Mouse (Mus musculus): Measurements from ENCODE around the gene Fgf9. TPM values are rescaled to one million over a fixed set of nuclear protein-coding genes. Genes with fewer than 3 reads are reported as not detected.

The Fgf9 gene
- polyA plus RNA-seq, 1 experiment from 2014 or later: 9.5 TPM

DNA sequence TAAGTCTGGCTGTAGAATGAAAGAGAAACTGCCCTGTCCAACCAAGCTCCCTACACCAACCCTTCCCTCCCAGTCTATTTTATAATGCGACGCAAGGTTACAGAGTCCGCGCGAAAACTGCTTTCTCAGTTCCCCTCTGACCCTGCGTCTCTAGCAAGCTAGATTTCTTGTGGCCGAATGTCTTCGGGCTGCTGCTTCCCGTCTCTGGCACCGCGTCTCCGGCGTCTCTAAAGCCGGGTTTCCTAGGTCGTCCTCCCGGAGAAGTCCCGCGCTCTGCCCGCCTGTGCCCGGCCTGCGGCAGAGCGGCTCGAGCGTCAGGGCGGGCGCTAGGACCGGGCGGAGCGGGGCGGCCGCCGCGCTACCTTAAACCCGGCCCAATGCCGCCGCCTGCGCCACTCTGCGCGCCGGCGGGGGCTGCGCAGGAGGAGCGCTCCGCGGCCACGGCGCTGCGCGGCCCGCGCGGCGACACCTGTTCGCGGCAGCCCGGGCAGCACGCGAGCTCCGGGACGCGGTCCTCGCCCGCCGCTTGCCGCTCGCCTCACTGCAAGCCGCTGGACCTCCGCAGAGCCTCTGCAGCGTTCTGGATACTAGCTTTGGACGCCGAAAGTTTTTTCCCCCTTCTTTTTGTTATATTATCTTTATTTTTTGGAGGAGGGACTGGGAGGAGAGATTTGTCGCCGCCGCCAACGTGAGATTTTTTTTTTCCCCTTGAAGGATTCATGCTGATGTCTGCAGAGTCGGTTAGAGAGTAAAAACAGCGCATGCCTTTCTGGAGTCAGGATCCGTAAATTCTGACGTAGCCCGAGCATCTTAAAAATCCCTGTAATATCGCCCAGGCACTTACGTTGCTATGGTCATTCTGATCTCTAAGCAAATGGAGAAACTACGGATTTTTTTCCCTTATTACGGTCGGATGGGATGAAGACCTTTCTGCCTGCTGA lies 1.8 kb downstream of the Fgf9 start:
- peak overlapping the region; percentile 79 for H3K27ac ChIP-seq (ENCODE audit: low read length)
- H3K36me3 ChIP-seq (ENCODE audit: control insufficient read depth, insufficient read depth, low read length): no peaks in the 10 kb centered on the region
- no peaks in the 10 kb centered on the region for H3K9me3 ChIP-seq (replicated peaks; ENCODE audit: control insufficient read depth, low read length)
- under 1% methylated on average over 82 of the region's 85 CpGs for WGBS
- peak; percentile 85 for ATAC-seq (ENCODE audit: insufficient read depth, low FRiP score)
- H3K4me2 ChIP-seq (ENCODE audit: low read depth, low read length): peak overlapping the region; percentile 91
- peaks cover 20% of the 10 kb centered on the region for H3K4me1 ChIP-seq (ENCODE audit: control insufficient read depth, insufficient read depth, low read length)
- peaks cover 33% of the 10 kb centered on the region for H3K27me3 ChIP-seq (ENCODE audit: control insufficient read depth, insufficient read depth, low read length)
- H3K4me3 ChIP-seq (replicated peaks; ENCODE audit: low read length): peak overlapping the region; percentile 67
- peak overlapping the region; percentile 80 for H3K9ac ChIP-seq (ENCODE audit: low read length)

GRCm38 (mm10) chr14:58072771-58073501 lies 2.6 kb downstream of the Fgf9 start:
- H3K9ac ChIP-seq (ENCODE audit: low read length): peak overlapping the region; percentile 80
- H3K4me2 ChIP-seq (ENCODE audit: low read depth, low read length): peak overlapping the region; percentile 91
- no peaks in the 10 kb centered on the region for H3K9me3 ChIP-seq (replicated peaks; ENCODE audit: control insufficient read depth, low read length)
- H3K27ac ChIP-seq (ENCODE audit: low read length): no peak overlapping the region
- peaks cover 20% of the 10 kb centered on the region for H3K4me1 ChIP-seq (ENCODE audit: control insufficient read depth, insufficient read depth, low read length)
- H3K27me3 ChIP-seq (ENCODE audit: control insufficient read depth, insufficient read depth, low read length): peaks cover 41% of the 10 kb centered on the region
- no peak for ATAC-seq (ENCODE audit: insufficient read depth, low FRiP score)
- no peaks in the 10 kb centered on the region for H3K36me3 ChIP-seq (ENCODE audit: control insufficient read depth, insufficient read depth, low read length)
- H3K4me3 ChIP-seq (replicated peaks; ENCODE audit: low read length): peak overlapping the region; percentile 67
- under 1% methylated on average over 29 of the region's 29 CpGs for WGBS

DNA sequence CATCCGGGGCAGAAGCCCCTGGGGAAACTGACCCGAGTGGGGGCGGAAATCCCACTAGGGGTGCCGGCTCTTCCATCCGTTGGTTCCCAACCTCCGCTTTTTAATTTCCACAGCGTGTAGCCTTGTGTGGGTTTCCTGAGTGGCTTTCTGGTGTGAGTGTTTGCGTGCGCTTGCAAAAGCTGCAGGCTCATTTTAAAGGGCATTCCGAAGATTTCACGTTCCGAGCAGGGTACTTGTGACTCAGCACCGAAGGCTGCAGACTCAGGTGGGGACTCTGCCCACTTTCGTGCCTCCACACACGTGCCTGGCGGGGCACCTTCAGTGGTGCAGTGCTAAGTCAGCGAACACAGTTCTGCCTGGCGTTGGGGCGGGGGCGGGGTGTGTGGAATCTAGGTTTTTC lies 3.6 kb downstream of the Fgf9 start:
- ATAC-seq (ENCODE audit: insufficient read depth, low FRiP score): no peak
- Histone ChIP-seq H3K9me3 (replicated peaks; ENCODE audit: control insufficient read depth, low read length) (no peaks in the 10 kb centered on the region), H3K4me3 (replicated peaks; ENCODE audit: low read length) (peak overlapping the region; percentile 67), H3K27ac (ENCODE audit: low read length) (no peak overlapping the region; the same call in 1 of the 2 replicates), H3K4me2 (ENCODE audit: low read depth, low read length) (peak overlapping the region; percentile 91), H3K9ac (ENCODE audit: low read length) (peak overlapping the region; percentile 55), H3K4me1 (ENCODE audit: control insufficient read depth, insufficient read depth, low read length) (peaks cover 20% of the 10 kb centered on the region), H3K36me3 (ENCODE audit: control insufficient read depth, insufficient read depth, low read length) (no peaks in the 10 kb centered on the region), H3K27me3 (ENCODE audit: control insufficient read depth, insufficient read depth, low read length) (peaks cover 45% of the 10 kb centered on the region)
- WGBS: 2% methylated on average over 20 of the region's 20 CpGs

DNA sequence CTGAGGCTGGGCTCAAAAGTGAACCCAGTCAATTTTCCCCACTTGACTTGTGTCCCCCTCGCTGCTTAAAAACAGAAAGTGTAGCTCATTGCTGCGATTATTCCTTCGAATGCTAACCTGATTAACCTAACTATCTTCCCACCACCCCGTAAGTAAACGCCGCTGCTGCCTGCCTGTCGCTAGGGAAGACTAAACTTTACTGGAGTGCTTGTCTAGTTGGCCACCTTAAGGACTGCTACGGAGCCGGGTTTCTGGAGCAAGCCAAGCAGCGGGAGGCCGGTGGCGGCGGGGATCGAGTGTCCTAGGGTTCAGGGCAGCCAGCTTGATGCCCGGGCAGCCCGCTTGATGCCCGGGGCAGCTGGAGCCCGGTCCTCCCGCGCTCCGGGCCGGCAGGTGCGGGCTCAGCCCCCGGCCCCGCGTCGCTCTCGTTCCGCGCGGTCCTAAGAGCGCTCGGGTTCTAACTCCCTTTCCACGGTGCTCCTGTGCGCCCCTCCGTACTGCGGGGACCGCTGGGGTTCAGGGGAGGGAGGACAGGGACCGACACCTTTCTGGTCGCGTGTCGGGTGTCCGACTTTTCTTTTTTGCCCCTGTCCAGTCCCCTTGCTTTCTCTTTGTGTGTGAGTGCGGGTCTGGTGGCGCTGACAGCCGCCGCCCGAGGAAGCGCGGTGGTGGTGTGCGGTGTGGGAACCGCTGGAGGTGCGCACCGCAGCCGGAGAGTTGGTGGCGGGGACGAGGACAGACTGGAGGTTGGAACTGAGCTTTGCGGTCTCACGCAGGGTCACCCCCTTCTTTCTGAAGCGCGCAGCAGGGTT lies 4.5 kb downstream of the Fgf9 start:
- Histone ChIP-seq H3K9ac (ENCODE audit: low read length) (peak overlapping the region; percentile 73), H3K9me3 (replicated peaks; ENCODE audit: control insufficient read depth, low read length) (no peaks in the 10 kb centered on the region), H3K27me3 (ENCODE audit: control insufficient read depth, insufficient read depth, low read length) (peaks cover 42% of the 10 kb centered on the region), H3K36me3 (ENCODE audit: control insufficient read depth, insufficient read depth, low read length) (no peaks in the 10 kb centered on the region), H3K27ac (ENCODE audit: low read length) (peak overlapping the region; percentile 62), H3K4me2 (ENCODE audit: low read depth, low read length) (peak overlapping the region; percentile 91), H3K4me1 (ENCODE audit: control insufficient read depth, insufficient read depth, low read length) (peaks cover 20% of the 10 kb centered on the region), H3K4me3 (replicated peaks; ENCODE audit: low read length) (peak overlapping the region; percentile 67)
- no peak for ATAC-seq (ENCODE audit: insufficient read depth, low FRiP score)
- WGBS: under 1% methylated on average over 60 of the region's 61 CpGs

GRCm38 (mm10) chr14:58075433-58076029 lies 5.2 kb downstream of the Fgf9 start:
- Histone ChIP-seq H3K36me3 (ENCODE audit: control insufficient read depth, insufficient read depth, low read length) (no peaks in the 10 kb centered on the region), H3K9me3 (replicated peaks; ENCODE audit: control insufficient read depth, low read length) (no peaks in the 10 kb centered on the region), H3K9ac (ENCODE audit: low read length) (peak overlapping the region; percentile 73), H3K27ac (ENCODE audit: low read length) (peak overlapping the region; percentile 76), H3K4me1 (ENCODE audit: control insufficient read depth, insufficient read depth, low read length) (peaks cover 18% of the 10 kb centered on the region), H3K27me3 (ENCODE audit: control insufficient read depth, insufficient read depth, low read length) (peaks cover 40% of the 10 kb centered on the region), H3K4me2 (ENCODE audit: low read depth, low read length) (peak overlapping the region; percentile 91), H3K4me3 (replicated peaks; ENCODE audit: low read length) (peak overlapping the region; percentile 67)
- WGBS: under 1% methylated on average over 31 of the region's 31 CpGs
- no peak for ATAC-seq (ENCODE audit: insufficient read depth, low FRiP score)

DNA sequence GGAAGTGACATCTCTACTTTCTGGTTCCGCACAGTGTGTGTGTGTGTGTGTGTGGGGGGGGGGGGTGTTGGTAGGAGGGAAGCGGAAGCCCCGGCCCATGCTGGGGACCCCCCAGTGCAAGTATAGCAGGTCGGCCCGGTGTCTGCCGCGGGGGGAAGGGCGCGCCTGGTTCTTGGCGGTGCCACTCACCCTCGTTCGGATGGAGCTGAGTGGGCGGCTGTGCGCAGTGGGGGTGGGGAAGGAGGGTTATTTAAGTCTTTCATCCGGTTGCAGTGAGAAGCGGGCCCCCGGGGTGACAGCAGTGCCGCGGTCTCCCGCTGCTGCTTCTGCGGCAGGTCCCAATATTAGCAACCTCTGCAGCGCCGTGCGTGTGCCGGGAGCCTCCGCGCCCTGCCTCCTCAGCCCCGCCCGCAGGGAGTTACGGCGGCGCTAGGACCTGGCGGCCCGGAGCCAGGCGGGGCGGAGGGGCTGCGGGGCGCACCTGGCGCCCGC lies 5.7 kb downstream of the Fgf9 start:
- Histone ChIP-seq H3K9ac (ENCODE audit: low read length) (peak overlapping the region; percentile 73), H3K4me3 (replicated peaks; ENCODE audit: low read length) (peak overlapping the region; percentile 67), H3K9me3 (replicated peaks; ENCODE audit: control insufficient read depth, low read length) (no peaks in the 10 kb centered on the region), H3K27me3 (ENCODE audit: control insufficient read depth, insufficient read depth, low read length) (peaks cover 40% of the 10 kb centered on the region), H3K27ac (ENCODE audit: low read length) (peak overlapping the region; percentile 76), H3K4me2 (ENCODE audit: low read depth, low read length) (peak overlapping the region; percentile 91), H3K4me1 (ENCODE audit: control insufficient read depth, insufficient read depth, low read length) (peaks cover 17% of the 10 kb centered on the region; the same call in 1 of the 2 replicates), H3K36me3 (ENCODE audit: control insufficient read depth, insufficient read depth, low read length) (no peaks in the 10 kb centered on the region)
- peak; percentile 75 for ATAC-seq (ENCODE audit: insufficient read depth, low FRiP score)
- WGBS: under 1% methylated on average over 39 of the region's 40 CpGs

DNA sequence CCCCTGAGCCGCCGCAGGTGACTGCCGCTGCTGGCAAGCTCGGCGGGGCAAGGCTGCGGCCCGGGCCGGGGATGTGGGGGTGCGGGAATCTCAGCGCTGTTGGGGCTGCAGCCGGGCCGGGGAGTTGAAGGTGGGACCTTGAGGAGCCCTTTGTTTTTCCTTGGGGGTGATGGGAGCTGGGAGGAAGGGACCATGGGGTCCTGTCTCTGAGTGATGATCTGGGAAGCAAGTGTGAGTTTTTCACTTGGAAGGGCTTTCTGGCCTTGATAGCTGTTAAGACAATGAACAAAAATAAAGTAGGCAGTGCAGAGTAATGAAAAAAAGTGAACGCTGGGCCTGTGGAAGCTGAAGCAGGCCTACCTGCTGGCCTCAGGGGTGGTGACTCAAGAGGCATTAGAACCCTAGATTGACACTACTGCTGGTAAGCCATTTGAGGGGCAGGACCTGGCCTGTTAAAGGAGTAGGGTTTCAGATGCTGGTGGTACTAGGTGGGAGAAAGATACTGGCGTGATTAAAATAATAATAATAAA lies 6.4 kb downstream of the Fgf9 start:
- Histone ChIP-seq H3K9me3 (replicated peaks; ENCODE audit: control insufficient read depth, low read length) (no peaks in the 10 kb centered on the region), H3K9ac (ENCODE audit: low read length) (peak overlapping the region; percentile 73), H3K27me3 (ENCODE audit: control insufficient read depth, insufficient read depth, low read length) (peaks cover 40% of the 10 kb centered on the region), H3K36me3 (ENCODE audit: control insufficient read depth, insufficient read depth, low read length) (no peaks in the 10 kb centered on the region), H3K4me2 (ENCODE audit: low read depth, low read length) (peak overlapping the region; percentile 91), H3K27ac (ENCODE audit: low read length) (peak overlapping the region; percentile 76), H3K4me3 (replicated peaks; ENCODE audit: low read length) (peak overlapping the region; percentile 67), H3K4me1 (ENCODE audit: control insufficient read depth, insufficient read depth, low read length) (peaks cover 14% of the 10 kb centered on the region; the same call in 1 of the 2 replicates)
- 9% methylated on average over 14 of the region's 14 CpGs for WGBS
- ATAC-seq (ENCODE audit: insufficient read depth, low FRiP score): no peak

DNA sequence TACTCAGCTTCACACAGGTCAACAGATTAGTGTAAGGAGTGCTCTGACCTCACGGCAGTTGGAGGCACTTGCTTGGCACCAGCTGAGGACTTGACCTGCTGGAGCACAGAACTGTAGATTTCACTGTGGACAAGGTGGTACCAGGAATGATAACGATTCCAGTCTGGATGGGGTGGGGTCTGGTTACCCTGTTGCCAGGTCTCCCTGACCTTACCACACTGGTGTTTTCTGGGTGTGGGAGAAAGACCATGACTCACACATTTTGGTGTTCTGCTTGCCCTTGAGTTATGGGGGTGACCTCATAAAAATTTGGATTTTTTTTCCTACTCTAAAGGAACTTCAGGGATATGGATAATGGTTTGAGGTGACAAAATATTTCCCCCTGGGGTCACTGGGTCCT lies 9.1 kb downstream of the Fgf9 start:
- no peak overlapping the region for H3K27ac ChIP-seq (ENCODE audit: low read length)
- no peaks in the 10 kb centered on the region for H3K36me3 ChIP-seq (ENCODE audit: control insufficient read depth, insufficient read depth, low read length)
- no peak overlapping the region for H3K4me3 ChIP-seq (replicated peaks; ENCODE audit: low read length)
- peaks cover 30% of the 10 kb centered on the region for H3K27me3 ChIP-seq (ENCODE audit: control insufficient read depth, insufficient read depth, low read length)
- ATAC-seq (ENCODE audit: insufficient read depth, low FRiP score): no peak
- no peak overlapping the region for H3K9ac ChIP-seq (ENCODE audit: low read length)
- WGBS: 69% methylated on average over 2 of the region's 2 CpGs
- H3K4me1 ChIP-seq (ENCODE audit: control insufficient read depth, insufficient read depth, low read length): peaks cover 11% of the 10 kb centered on the region; the same call in 1 of the 2 replicates
- H3K4me2 ChIP-seq (ENCODE audit: low read depth, low read length): no peak overlapping the region
- no peaks in the 10 kb centered on the region for H3K9me3 ChIP-seq (replicated peaks; ENCODE audit: control insufficient read depth, low read length)
